Mouse (Mus musculus) lung, embryonic 16.5 days (tissue): ENCODE measurements at regions not wholly inside any gene's neighbourhood (a gene's known extent, or its start where the extent isn't known, plus 50 kb on each side); places are given as distances from the start of the nearest gene placed in this dataset.

Experiments used
- ATAC-seq: fragments of 200-750 bp; cut with Nextera tagmentation; 2 replicates; pipeline ENCODE4 v1.8.0; 2017; ENCODE audit warnings: low read depth, mild to moderate bottlenecking, moderate library complexity
- H3K27ac ChIP-seq: fragments of 300-500 bp; sonication (generic); 2 replicates; pipeline ENCODE4 v1.5.1; 2014; ENCODE audit warnings: mild to moderate bottlenecking, control low read depth, low read length
- H3K27me3 ChIP-seq: fragments of 300-500 bp; sonication (generic); 2 replicates; pipeline ENCODE4 v1.6.1; 2014; ENCODE audit warnings: low read depth, low read length, mixed read lengths; ENCODE audit not compliant: control insufficient read depth, insufficient read depth
- H3K36me3 ChIP-seq: fragments of 300-500 bp; sonication (generic); 2 replicates; pipeline ENCODE4 v1.6.1; 2014; ENCODE audit warnings: low read length; ENCODE audit not compliant: control insufficient read depth, insufficient read depth
- H3K4me1 ChIP-seq: fragments of 300-500 bp; sonication (generic); replicated peaks from 2 replicates; pipeline ENCODE4 v1.6.1; 2014; ENCODE audit warnings: low read length, mixed read lengths; ENCODE audit not compliant: control insufficient read depth, insufficient read depth
- H3K4me2 ChIP-seq: fragments of 300-500 bp; sonication (generic); 2 replicates; pipeline ENCODE4 v1.6.1; 2014; ENCODE audit warnings: low read depth, low read length, control low read depth
- H3K4me3 ChIP-seq: fragments of 300-500 bp; sonication (generic); 2 replicates; pipeline ENCODE4 v1.5.1; 2014; ENCODE audit warnings: mild to moderate bottlenecking, low read length, control low read depth
- H3K9ac ChIP-seq: fragments of 300-500 bp; sonication (generic); 2 replicates; pipeline ENCODE4 v1.6.1; 2014; ENCODE audit warnings: low read length, control low read depth
- H3K9me3 ChIP-seq: fragments of 300-500 bp; sonication (generic); 2 replicates; pipeline ENCODE4 v1.6.1; 2016; ENCODE audit warnings: low read length; ENCODE audit not compliant: control insufficient read depth
- WGBS: fragments of 180-500 bp; shearing (Covaris S2); extraction: QIAGEN DNeasy Blood & Tissue Kit; methylation state at CpG from one replicate; pipeline ENCODE4 v1.1.7; 2014; 5-methylcytosine and 5-hydroxymethylcytosine counted together

GRCm38 (mm10) chr1:186354742-186355141 is 237.6 kb upstream of the Lyplal1 start:
- Histone ChIP-seq H3K9ac (no peak overlapping the region), H3K4me3 (no peak overlapping the region), H3K27me3 (no peaks in the 10 kb centered on the region), H3K4me1 (0 out of 2 replicates have a peak, but pooled peaks cover 2% of the 10 kb centered on the region), H3K36me3 (no peaks in the 10 kb centered on the region), H3K27ac (no peak overlapping the region), H3K9me3 (no peaks in the 10 kb centered on the region), H3K4me2 (no peak overlapping the region)
- no peak for ATAC-seq
- WGBS = 40% methylated on average over 6 of the region's 6 CpGs

GRCm38 (mm10) chr1:186354072-186354471 is 237.0 kb upstream of the Lyplal1 start:
- Histone ChIP-seq H3K9ac (no peak overlapping the region), H3K4me2 (no peak overlapping the region), H3K27ac (no peak overlapping the region), H3K36me3 (no peaks in the 10 kb centered on the region), H3K9me3 (no peaks in the 10 kb centered on the region), H3K4me1 (0 out of 2 replicates have a peak, but pooled peaks cover 2% of the 10 kb centered on the region), H3K4me3 (no peak overlapping the region), H3K27me3 (no peaks in the 10 kb centered on the region)
- no peak for ATAC-seq

- Histone ChIP-seq H3K9me3 (no peaks in the 10 kb centered on the region), H3K27ac (no peak overlapping the region), H3K4me3 (no peak overlapping the region), H3K9ac (no peak overlapping the region), H3K27me3 (no peaks in the 10 kb centered on the region), H3K4me2 (no peak overlapping the region), H3K4me1 (peaks cover 11% of the 10 kb centered on the region; the same call in 1 of the 2 replicates), H3K36me3 (no peaks in the 10 kb centered on the region)
- ATAC-seq = no peak
- 85% methylated on average over 4 of the region's 4 CpGs for WGBS
Measured at GRCm38 (mm10) chr1:186350381-186350780, 233.3 kb upstream of the Lyplal1 start.

- Histone ChIP-seq H3K27me3 (no peaks in the 10 kb centered on the region), H3K4me2 (no peak overlapping the region), H3K4me1 (peaks cover 11% of the 10 kb centered on the region; the same call in 1 of the 2 replicates), H3K36me3 (no peaks in the 10 kb centered on the region), H3K4me3 (no peak overlapping the region), H3K9ac (no peak overlapping the region), H3K27ac (no peak overlapping the region), H3K9me3 (no peaks in the 10 kb centered on the region)
- 74% methylated on average over 2 of the region's 2 CpGs for WGBS
- no peak for ATAC-seq
Measured at GRCm38 (mm10) chr1:186349966-186350365, 232.9 kb upstream of the Lyplal1 start.

- Histone ChIP-seq H3K9ac (no peak overlapping the region), H3K9me3 (no peaks in the 10 kb centered on the region), H3K4me2 (no peak overlapping the region), H3K27me3 (no peaks in the 10 kb centered on the region), H3K4me1 (peaks cover 12% of the 10 kb centered on the region), H3K36me3 (no peaks in the 10 kb centered on the region), H3K27ac (no peak overlapping the region; the same call in 1 of the 2 replicates), H3K4me3 (no peak overlapping the region)
- WGBS = 40% methylated on average over 14 of the region's 14 CpGs
- peak; percentile 65; the same call in 1 of the 2 replicates for ATAC-seq
Measured at GRCm38 (mm10) chr1:186347413-186348147, 230.5 kb upstream of the Lyplal1 start.

GRCm38 (mm10) chr1:186345449-186345848 is 228.3 kb upstream of the Lyplal1 start:
- 89% methylated on average over 6 of the region's 6 CpGs for WGBS
- no peak overlapping the region for H3K4me2 ChIP-seq
- H3K27ac ChIP-seq = no peak overlapping the region
- no peaks in the 10 kb centered on the region for H3K9me3 ChIP-seq
- H3K36me3 ChIP-seq = no peaks in the 10 kb centered on the region
- H3K4me1 ChIP-seq = peaks cover 15% of the 10 kb centered on the region
- H3K27me3 ChIP-seq = no peaks in the 10 kb centered on the region
- no peak overlapping the region for H3K4me3 ChIP-seq
- no peak for ATAC-seq
- no peak overlapping the region for H3K9ac ChIP-seq

GRCm38 (mm10) chr1:186342931-186343506 is 225.9 kb upstream of the Lyplal1 start:
- Histone ChIP-seq H3K4me3 (no peak overlapping the region), H3K27ac (no peak overlapping the region), H3K27me3 (no peaks in the 10 kb centered on the region), H3K4me2 (no peak overlapping the region), H3K4me1 (peaks cover 11% of the 10 kb centered on the region), H3K9me3 (no peaks in the 10 kb centered on the region), H3K9ac (no peak overlapping the region), H3K36me3 (no peaks in the 10 kb centered on the region)
- WGBS = 16% methylated on average over 2 of the region's 2 CpGs
- peak; percentile 39; the same call in 1 of the 2 replicates for ATAC-seq

GRCm38 (mm10) chr1:186342391-186342790 is 225.3 kb upstream of the Lyplal1 start:
- H3K27me3 ChIP-seq = no peaks in the 10 kb centered on the region
- no peak overlapping the region for H3K9ac ChIP-seq
- no peaks in the 10 kb centered on the region for H3K9me3 ChIP-seq
- no peak overlapping the region for H3K4me3 ChIP-seq
- H3K36me3 ChIP-seq = no peaks in the 10 kb centered on the region
- H3K4me1 ChIP-seq = peaks cover 7% of the 10 kb centered on the region
- no peak overlapping the region for H3K4me2 ChIP-seq
- 55% methylated on average over 1 of the region's 1 CpGs for WGBS
- peak; percentile 18 for ATAC-seq
- H3K27ac ChIP-seq = peak overlapping the region; percentile 55; the same call in 1 of the 2 replicates

GRCm38 (mm10) chr1:186341878-186342277 is 224.8 kb upstream of the Lyplal1 start:
- Histone ChIP-seq H3K4me1 (peaks cover 4% of the 10 kb centered on the region), H3K9me3 (no peaks in the 10 kb centered on the region), H3K27me3 (no peaks in the 10 kb centered on the region), H3K4me2 (no peak overlapping the region), H3K27ac (peak overlapping the region; percentile 55; the same call in 1 of the 2 replicates), H3K4me3 (no peak overlapping the region), H3K36me3 (no peaks in the 10 kb centered on the region), H3K9ac (no peak overlapping the region)
- ATAC-seq = peak; percentile 71
- 25% methylated on average over 3 of the region's 3 CpGs for WGBS
